Mouse (Mus musculus): ENCODE data around the gene Pacsin1. TPM values are rescaled to one million over a fixed set of nuclear protein-coding genes. Genes with fewer than 3 reads are reported as not detected.
A peak's percentile ranks its signal among the peaks of the same experiment; 100 is the strongest.
"Not testable (repeated sequence)": the region's sequence is repeated elsewhere in the genome, so short reads cannot be mapped to it uniquely, and the experiment has no call there.

The Pacsin1 gene
- polyA plus RNA-seq, 1 experiment from 2014 or later: 1.8 TPM

- no peak overlapping the region for H3K9ac ChIP-seq (replicated peaks; ENCODE audit: low read depth, low read length)
- WGBS: 68% methylated on average over 2 of the region's 2 CpGs
- H3K27me3 ChIP-seq (ENCODE audit: control insufficient read depth, insufficient read depth, low read length): no peaks in the 10 kb centered on the region
- no peak for ATAC-seq (ENCODE audit: insufficient number of reproducible peaks, insufficient read depth, low FRiP score, low read depth)
- H3K9me3 ChIP-seq (ENCODE audit: control insufficient read depth, low read depth, low read length): no peaks in the 10 kb centered on the region
- H3K36me3 ChIP-seq (ENCODE audit: control insufficient read depth, insufficient read depth, low read length): peaks cover 44% of the 10 kb centered on the region
- H3K4me3 ChIP-seq (ENCODE audit: low read depth, low read length): no peak overlapping the region
- no peak overlapping the region for H3K4me2 ChIP-seq (replicated peaks; ENCODE audit: low read depth, low read length)
- H3K4me1 ChIP-seq (ENCODE audit: control insufficient read depth, insufficient read depth, low read length): peaks cover 22% of the 10 kb centered on the region
- H3K27ac ChIP-seq (ENCODE audit: low read length): no peak overlapping the region
Observed at GRCm38 (mm10) chr17:27629249-27630020, 25.9 kb upstream of the Pacsin1 start.

- peaks cover 28% of the 10 kb centered on the region for H3K4me1 ChIP-seq (ENCODE audit: control insufficient read depth, insufficient read depth, low read length)
- H3K4me3 ChIP-seq (ENCODE audit: low read depth, low read length): peak within 1 kb of the TSS; percentile 83
- peak; percentile 97 for ATAC-seq (ENCODE audit: insufficient number of reproducible peaks, insufficient read depth, low FRiP score, low read depth)
- under 1% methylated on average over 68 of the region's 72 CpGs for WGBS
- peak within 1 kb of the TSS; percentile 79 for H3K27ac ChIP-seq (ENCODE audit: low read length)
- peaks cover 40% of the 10 kb centered on the region for H3K36me3 ChIP-seq (ENCODE audit: control insufficient read depth, insufficient read depth, low read length)
- H3K9ac ChIP-seq (replicated peaks; ENCODE audit: low read depth, low read length): peak within 1 kb of the TSS; percentile 82
- no peaks in the 10 kb centered on the region for H3K27me3 ChIP-seq (ENCODE audit: control insufficient read depth, insufficient read depth, low read length)
- H3K9me3 ChIP-seq (ENCODE audit: control insufficient read depth, low read depth, low read length): no peaks in the 10 kb centered on the region
- H3K4me2 ChIP-seq (replicated peaks; ENCODE audit: low read depth, low read length): peak within 1 kb of the TSS; percentile 56
Observed at GRCm38 (mm10) chr17:27634871-27635574, 20.3 kb upstream of the Pacsin1 start, which contains the start of gene RPS10-NUDT3. RPS10-NUDT3 (minus strand) TSS chr17:27635222.

GRCm38 (mm10) chr17:27635575-27635903, 19.8 kb upstream of the Pacsin1 start:
- H3K9me3 ChIP-seq (ENCODE audit: control insufficient read depth, low read depth, low read length); ATAC-seq (ENCODE audit: insufficient number of reproducible peaks, insufficient read depth, low FRiP score, low read depth); H3K27me3 ChIP-seq (ENCODE audit: control insufficient read depth, insufficient read depth, low read length): not testable (repeated sequence)
- WGBS: 39% methylated on average over 9 of the region's 9 CpGs
- Histone ChIP-seq H3K4me3 (ENCODE audit: low read depth, low read length) (peak overlapping the region; percentile 83), H3K4me1 (ENCODE audit: control insufficient read depth, insufficient read depth, low read length) (peaks cover 28% of the 10 kb centered on the region), H3K9ac (replicated peaks; ENCODE audit: low read depth, low read length) (0 out of 2 replicates have a peak overlapping the region, but pooled peaks have one; percentile 21), H3K36me3 (ENCODE audit: control insufficient read depth, insufficient read depth, low read length) (peaks cover 35% of the 10 kb centered on the region), H3K27ac (ENCODE audit: low read length) (peak overlapping the region; percentile 56; the same call in 1 of the 2 replicates), H3K4me2 (replicated peaks; ENCODE audit: low read depth, low read length) (peak overlapping the region; percentile 39)

GRCm38 (mm10) chr17:27636132-27637020, 18.9 kb upstream of the Pacsin1 start, which contains the start of gene Rps10:
Rps10 (minus strand) TSS chr17:27636669.
- Histone ChIP-seq H3K4me3 (ENCODE audit: low read depth, low read length) (peak within 1 kb of the TSS; percentile 83), H3K36me3 (ENCODE audit: control insufficient read depth, insufficient read depth, low read length) (peaks cover 27% of the 10 kb centered on the region), H3K9me3 (ENCODE audit: control insufficient read depth, low read depth, low read length) (no peaks in the 10 kb centered on the region), H3K4me2 (replicated peaks; ENCODE audit: low read depth, low read length) (peak within 1 kb of the TSS; percentile 39), H3K9ac (replicated peaks; ENCODE audit: low read depth, low read length) (no peak within 1 kb of the TSS), H3K27me3 (ENCODE audit: control insufficient read depth, insufficient read depth, low read length) (no peaks in the 10 kb centered on the region), H3K4me1 (ENCODE audit: control insufficient read depth, insufficient read depth, low read length) (peaks cover 28% of the 10 kb centered on the region), H3K27ac (ENCODE audit: low read length) (peak within 1 kb of the TSS; percentile 66)
- 33% methylated on average over 18 of the region's 18 CpGs for WGBS
- no peak for ATAC-seq (ENCODE audit: insufficient number of reproducible peaks, insufficient read depth, low FRiP score, low read depth)

- Histone ChIP-seq H3K36me3 (ENCODE audit: control insufficient read depth, insufficient read depth, low read length) (peaks cover 17% of the 10 kb centered on the region), H3K4me2 (replicated peaks; ENCODE audit: low read depth, low read length) (no peak overlapping the region), H3K4me1 (ENCODE audit: control insufficient read depth, insufficient read depth, low read length) (peaks cover 24% of the 10 kb centered on the region), H3K27me3 (ENCODE audit: control insufficient read depth, insufficient read depth, low read length) (no peaks in the 10 kb centered on the region), H3K27ac (ENCODE audit: low read length) (peak overlapping the region; percentile 55), H3K4me3 (ENCODE audit: low read depth, low read length) (no peak overlapping the region), H3K9ac (replicated peaks; ENCODE audit: low read depth, low read length) (no peak overlapping the region), H3K9me3 (ENCODE audit: control insufficient read depth, low read depth, low read length) (no peaks in the 10 kb centered on the region)
- WGBS: 70% methylated on average over 9 of the region's 9 CpGs
- no peak for ATAC-seq (ENCODE audit: insufficient number of reproducible peaks, insufficient read depth, low FRiP score, low read depth)
Observed at GRCm38 (mm10) chr17:27637333-27637732, 18.0 kb upstream of the Pacsin1 start.

- Histone ChIP-seq H3K4me2 (replicated peaks; ENCODE audit: low read depth, low read length) (no peak overlapping the region), H3K9me3 (ENCODE audit: control insufficient read depth, low read depth, low read length) (no peaks in the 10 kb centered on the region), H3K27me3 (ENCODE audit: control insufficient read depth, insufficient read depth, low read length) (no peaks in the 10 kb centered on the region), H3K9ac (replicated peaks; ENCODE audit: low read depth, low read length) (no peak overlapping the region), H3K4me3 (ENCODE audit: low read depth, low read length) (no peak overlapping the region), H3K36me3 (ENCODE audit: control insufficient read depth, insufficient read depth, low read length) (peaks cover 1% of the 10 kb centered on the region; the same call in 1 of the 2 replicates), H3K27ac (ENCODE audit: low read length) (no peak overlapping the region), H3K4me1 (ENCODE audit: control insufficient read depth, insufficient read depth, low read length) (peaks cover 16% of the 10 kb centered on the region)
- no peak for ATAC-seq (ENCODE audit: insufficient number of reproducible peaks, insufficient read depth, low FRiP score, low read depth)
- 77% methylated on average over 20 of the region's 20 CpGs for WGBS
Observed at GRCm38 (mm10) chr17:27638921-27639332, 16.4 kb upstream of the Pacsin1 start.

- H3K4me1 ChIP-seq (ENCODE audit: control insufficient read depth, insufficient read depth, low read length): peaks cover 14% of the 10 kb centered on the region
- not testable (repeated sequence) for H3K9ac ChIP-seq (replicated peaks; ENCODE audit: low read depth, low read length); H3K36me3 ChIP-seq (ENCODE audit: control insufficient read depth, insufficient read depth, low read length); H3K4me3 ChIP-seq (ENCODE audit: low read depth, low read length); ATAC-seq (ENCODE audit: insufficient number of reproducible peaks, insufficient read depth, low FRiP score, low read depth); H3K4me2 ChIP-seq (replicated peaks; ENCODE audit: low read depth, low read length); H3K27ac ChIP-seq (ENCODE audit: low read length); H3K27me3 ChIP-seq (ENCODE audit: control insufficient read depth, insufficient read depth, low read length); H3K9me3 ChIP-seq (ENCODE audit: control insufficient read depth, low read depth, low read length)
- WGBS: 89% methylated on average over 6 of the region's 6 CpGs
Observed at GRCm38 (mm10) chr17:27639851-27640250, 15.5 kb upstream of the Pacsin1 start.

Measured in stomach, embryonic 14.5 days (tissue).